Mouse (Mus musculus) forebrain, embryonic 14.5 days (tissue): ENCODE measurements around the gene Dpf2. TPM values are rescaled to one million over a fixed set of nuclear protein-coding genes. Genes with fewer than 3 reads are reported as not detected.
A peak's percentile ranks its signal among the peaks of the same experiment; 100 is the strongest.

Experiments used
- ATAC-seq: fragments of 200-750 bp; cut with Nextera tagmentation; 2 replicates; pipeline ENCODE4 v1.8.0; 2017; ENCODE audit warnings: mild to moderate bottlenecking, moderate library complexity
- DNase-seq: peaks from one replicate; pipeline ENCODE4 v3.0.0-alpha.2; 2015; ENCODE audit warnings: low spot score
- H3K27ac ChIP-seq: fragments of 300-500 bp; sonication (generic); 2 replicates; pipeline ENCODE4 v1.5.1; 2014; ENCODE audit warnings: low read depth, mild to moderate bottlenecking, control low read depth, low read length, moderate library complexity
- H3K27me3 ChIP-seq: fragments of 300-500 bp; sonication (generic); replicated peaks from 2 replicates; pipeline ENCODE4 v1.6.1; 2014; ENCODE audit warnings: low read length, control low read depth, mixed read lengths; ENCODE audit not compliant: control insufficient read depth, insufficient read depth
- H3K36me3 ChIP-seq: fragments of 300-500 bp; sonication (generic); 2 replicates; pipeline ENCODE4 v1.6.1; 2014; ENCODE audit warnings: low read length, control low read depth; ENCODE audit not compliant: control insufficient read depth, insufficient read depth
- H3K4me1 ChIP-seq: fragments of 300-500 bp; sonication (generic); 2 replicates; pipeline ENCODE4 v1.6.1; 2014; ENCODE audit warnings: antibody characterized with exemption, low read length, control low read depth; ENCODE audit not compliant: control insufficient read depth, insufficient read depth
- H3K4me2 ChIP-seq: fragments of 300-500 bp; sonication (generic); 2 replicates; pipeline ENCODE4 v1.6.1; 2014; ENCODE audit warnings: mild to moderate bottlenecking, control low read depth, low read length
- H3K4me3 ChIP-seq: fragments of 300-500 bp; sonication (generic); 2 replicates; pipeline ENCODE4 v1.5.1; 2014; ENCODE audit warnings: low read depth, low read length, control low read depth
- H3K9ac ChIP-seq: fragments of 300-500 bp; sonication (generic); 2 replicates; pipeline ENCODE4 v1.6.1; 2014; ENCODE audit warnings: mild to moderate bottlenecking, low read length, control low read depth, moderate library complexity
- H3K9me3 ChIP-seq: fragments of 300-500 bp; sonication (generic); replicated peaks from 2 replicates; pipeline ENCODE4 v1.6.1; 2016; ENCODE audit warnings: low read length, control low read depth, mixed read lengths; ENCODE audit not compliant: control insufficient read depth
- WGBS: fragments of 180-500 bp; shearing (Covaris S2); extraction: QIAGEN DNeasy Blood & Tissue Kit; methylation state at CpG from one replicate; pipeline ENCODE4 v1.1.7; 2014; 5-methylcytosine and 5-hydroxymethylcytosine counted together
- polyA plus RNA-seq: library from polyadenylated mRNA; unstranded; fragments of >200 nt; fragmentation: Nextera tagmentation; extraction: Ambion mirVana; gene quantifications from 2 replicates; pipeline ENCODE4 v1.2.1, GENCODE M21; 2014

The Dpf2 gene
- polyA plus RNA-seq, 1 experiment from 2014 or later: 136 TPM

GRCm38 (mm10) chr19:5871273-5871672, 41.5 kb downstream of the Dpf2 start:
- Histone ChIP-seq H3K4me1 (peaks cover 13% of the 10 kb centered on the region; the same call in 1 of the 2 replicates), H3K9ac (peak overlapping the region; percentile 8; the same call in 1 of the 2 replicates), H3K9me3 (no peaks in the 10 kb centered on the region), H3K4me3 (no peak overlapping the region), H3K36me3 (peaks cover 30% of the 10 kb centered on the region), H3K4me2 (no peak overlapping the region), H3K27me3 (no peaks in the 10 kb centered on the region), H3K27ac (peak overlapping the region; percentile 44; the same call in 1 of the 2 replicates)
- DNase-seq (no peak), ATAC-seq (no peak)
- 3% methylated on average over 7 of the region's 7 CpGs for WGBS

GRCm38 (mm10) chr19:5868096-5868495, 44.7 kb downstream of the Dpf2 start:
- peaks cover 59% of the 10 kb centered on the region for H3K36me3 ChIP-seq

GRCm38 (mm10) chr19:5864710-5865398, 48.0 kb downstream of the Dpf2 start:
- Histone ChIP-seq H3K4me1 (no peaks in the 10 kb centered on the region), H3K27ac (no peak overlapping the region), H3K36me3 (peaks cover 79% of the 10 kb centered on the region), H3K4me3 (no peak overlapping the region), H3K4me2 (no peak overlapping the region), H3K9me3 (no peaks in the 10 kb centered on the region), H3K27me3 (no peaks in the 10 kb centered on the region), H3K9ac (no peak overlapping the region)
- ATAC-seq (no peak), DNase-seq (no peak)
- whole genome bisulfite sequencing: 92% methylated on average over 20 of the region's 20 CpGs

More at GRCm38 (mm10) chr19:5868096-5868495, 44.7 kb downstream of the Dpf2 start:
- H3K4me2 ChIP-seq: no peak overlapping the region
- no peak for ATAC-seq
- DNase-seq: no peak
- H3K9ac ChIP-seq: no peak overlapping the region
- no peaks in the 10 kb centered on the region for H3K9me3 ChIP-seq
- no peak overlapping the region for H3K27ac ChIP-seq
- 86% methylated on average over 6 of the region's 6 CpGs for WGBS
- H3K27me3 ChIP-seq: no peaks in the 10 kb centered on the region
- no peaks in the 10 kb centered on the region for H3K4me1 ChIP-seq
- H3K4me3 ChIP-seq: no peak overlapping the region

- no peak overlapping the region for H3K9ac ChIP-seq
- H3K27ac ChIP-seq: no peak overlapping the region
- peaks cover 79% of the 10 kb centered on the region for H3K36me3 ChIP-seq
- H3K4me2 ChIP-seq: no peak overlapping the region
- ATAC-seq (no peak), DNase-seq (no peak)
- H3K4me1 ChIP-seq: no peaks in the 10 kb centered on the region
- 93% methylated on average over 5 of the region's 5 CpGs for WGBS
- no peak overlapping the region for H3K4me3 ChIP-seq
- no peaks in the 10 kb centered on the region for H3K9me3 ChIP-seq
- H3K27me3 ChIP-seq: no peaks in the 10 kb centered on the region
These were observed 49.0 kb downstream of the Dpf2 start for GRCm38 (mm10) chr19:5863776-5864175.

GRCm38 (mm10) chr19:5862335-5863085, 50.3 kb downstream of the Dpf2 start:
- Histone ChIP-seq H3K9ac (no peak overlapping the region), H3K4me3 (no peak overlapping the region), H3K27me3 (no peaks in the 10 kb centered on the region), H3K9me3 (no peaks in the 10 kb centered on the region), H3K36me3 (peaks cover 79% of the 10 kb centered on the region), H3K4me2 (no peak overlapping the region), H3K4me1 (no peaks in the 10 kb centered on the region), H3K27ac (no peak overlapping the region)
- 94% methylated on average over 14 of the region's 14 CpGs for WGBS
- ATAC-seq: no peak
- DNase-seq: no peak

GRCm38 (mm10) chr19:5856604-5857003, 56.2 kb downstream of the Dpf2 start:
- no peak for DNase-seq
- H3K4me2 ChIP-seq: no peak overlapping the region
- no peaks in the 10 kb centered on the region for H3K9me3 ChIP-seq
- H3K9ac ChIP-seq: no peak overlapping the region
- no peaks in the 10 kb centered on the region for H3K27me3 ChIP-seq
- no peak overlapping the region for H3K4me3 ChIP-seq
- no peak for ATAC-seq
- H3K4me1 ChIP-seq: no peaks in the 10 kb centered on the region
- 87% methylated on average over 9 of the region's 9 CpGs for WGBS
- H3K27ac ChIP-seq: no peak overlapping the region
- peaks cover 59% of the 10 kb centered on the region for H3K36me3 ChIP-seq

GRCm38 (mm10) chr19:5852035-5852722, 60.6 kb downstream of the Dpf2 start:
- Histone ChIP-seq H3K27ac (no peak overlapping the region), H3K9ac (peak overlapping the region; percentile 25; the same call in 1 of the 2 replicates)

GRCm38 (mm10) chr19:5851481-5851971, 61.3 kb downstream of the Dpf2 start:
- ATAC-seq: no peak
- no peak for DNase-seq
- 0 out of 2 replicates have a peak overlapping the region, but pooled peaks have one; percentile 10 for H3K4me2 ChIP-seq
- H3K27me3 ChIP-seq: no peaks in the 10 kb centered on the region
- no peaks in the 10 kb centered on the region for H3K9me3 ChIP-seq
- no peak overlapping the region for H3K27ac ChIP-seq
- peaks cover 33% of the 10 kb centered on the region for H3K4me1 ChIP-seq
- peak overlapping the region; percentile 25; the same call in 1 of the 2 replicates for H3K9ac ChIP-seq
- H3K36me3 ChIP-seq: peaks cover 19% of the 10 kb centered on the region
- H3K4me3 ChIP-seq: no peak overlapping the region
- 46% methylated on average over 5 of the region's 5 CpGs for WGBS

More at GRCm38 (mm10) chr19:5852035-5852722, 60.6 kb downstream of the Dpf2 start:
- Histone ChIP-seq H3K4me3 (no peak overlapping the region), H3K9me3 (no peaks in the 10 kb centered on the region), H3K4me1 (peaks cover 26% of the 10 kb centered on the region), H3K27me3 (no peaks in the 10 kb centered on the region), H3K4me2 (no peak overlapping the region), H3K36me3 (peaks cover 24% of the 10 kb centered on the region)
- whole genome bisulfite sequencing: 88% methylated on average over 12 of the region's 12 CpGs
- ATAC-seq (no peak), DNase-seq (no peak)
